ENCODE assay signal across 1 mouse cellular context in genomic region chr7:102113151-102113729, GRCm38 (mm10).
TF ChIP-seq lines count a peak whose summit lies in the region.

No protein-coding gene starts in this region.

TF ChIP-seq in ES-E14, 5 proteins besides CTCF, POLR2A, EP300 and RAD21 (continued from another document):
- TF ChIP-seq HCFC1 (IDR thresholded peaks at IDR 0.05; ENCODE audit: borderline replicate concordance, insufficient read depth, low read length) (no peak), CHD2 (IDR thresholded peaks at IDR 0.05; ENCODE audit: low read depth, low read length) (no peak), ZNF384 (IDR thresholded peaks at IDR 0.05; ENCODE audit: low read depth, low read length) (no peak)
